Mouse (Mus musculus) olfactory bulb, adult 2 months (tissue): ENCODE results near the gene 1700010B08Rik.

ENCODE experiments used
- CTCF ChIP-seq: fragments of 200-500 bp; IDR thresholded peaks from 2 replicates; pipeline ENCODE4 v1.5.1; 2012; ENCODE audit warnings: low read depth, mild to moderate bottlenecking, low read length, moderate library complexity; ENCODE audit not compliant: insufficient read depth
- POLR2A ChIP-seq: fragments of 200-500 bp; IDR thresholded peaks from 2 replicates; pipeline ENCODE4 v1.6.1; 2012; ENCODE audit warnings: mild to moderate bottlenecking, low read depth, low read length, moderate library complexity; ENCODE audit not compliant: insufficient read depth

DNA sequence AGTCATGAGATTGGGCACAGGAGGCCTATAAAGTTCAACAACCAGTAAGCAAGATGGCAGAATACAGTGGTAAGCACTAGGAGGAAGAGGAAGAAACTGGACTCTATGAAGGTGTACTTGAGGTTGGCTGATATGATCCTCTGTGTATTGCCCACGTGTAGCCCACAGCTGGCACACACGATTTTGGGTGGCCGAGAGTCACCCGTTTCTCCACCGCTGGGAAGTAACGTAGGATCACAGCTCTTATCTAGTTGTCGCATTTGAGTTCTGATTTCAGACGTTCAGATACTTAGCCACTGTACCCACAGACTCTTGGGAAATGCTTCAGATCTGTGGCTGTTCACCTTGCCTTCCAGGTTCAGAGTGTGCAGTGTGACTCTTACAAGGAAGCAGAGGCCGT, 19.0 kb downstream of the 1700010B08Rik start:
- no peak for TF ChIP-seq CTCF
- TF ChIP-seq POLR2A: no peak
